Mouse (Mus musculus) liver, adult 2 months (tissue): ENCODE data around the gene Ndufa10. TPM values are rescaled to one million over a fixed set of nuclear protein-coding genes. Genes with fewer than 3 reads are reported as not detected.

Experiments
- DNase-seq: peaks from one replicate; pipeline ENCODE4 v3.0.0-alpha.2; 2011; ENCODE audit warnings: low read depth, low spot score; ENCODE audit errors: extremely low read depth
- H3K27ac ChIP-seq: fragments of 200-500 bp; replicated peaks from 2 replicates; pipeline ENCODE4 v1.5.1; 2012; ENCODE audit warnings: low read depth, mild to moderate bottlenecking, control low read depth, inconsistent platforms, low read length; ENCODE audit not compliant: insufficient read depth
- H3K27me3 ChIP-seq: fragments of 200-500 bp; 2 replicates; pipeline ENCODE4 v1.6.1; 2012; ENCODE audit warnings: mild to moderate bottlenecking, moderate library complexity, low read length, inconsistent platforms; ENCODE audit not compliant: control insufficient read depth, insufficient read depth
- H3K36me3 ChIP-seq: fragments of 200-500 bp; 2 replicates; pipeline ENCODE4 v1.6.1; 2012; ENCODE audit warnings: low read length, inconsistent platforms; ENCODE audit not compliant: control insufficient read depth, insufficient read depth
- H3K4me1 ChIP-seq: fragments of 200-500 bp; 2 replicates; pipeline ENCODE4 v1.6.1; 2011; ENCODE audit warnings: low read length; ENCODE audit not compliant: control insufficient read depth, insufficient read depth
- H3K4me3 ChIP-seq: fragments of 200-500 bp; 2 replicates; pipeline ENCODE4 v1.5.1; 2011; ENCODE audit warnings: low read depth, mild to moderate bottlenecking, control low read depth, low read length, moderate library complexity; ENCODE audit not compliant: insufficient read depth
- H3K79me2 ChIP-seq: fragments of 200-500 bp; 2 replicates; pipeline ENCODE4 v1.6.1; 2012; ENCODE audit warnings: inconsistent platforms, mild to moderate bottlenecking, low read length, moderate library complexity; ENCODE audit not compliant: control insufficient read depth, insufficient read depth
- H3K9ac ChIP-seq: fragments of 200-500 bp; 2 replicates; pipeline ENCODE4 v1.6.1; 2012; ENCODE audit warnings: low read depth, mild to moderate bottlenecking, control low read depth, inconsistent platforms, low read length
- CTCF ChIP-seq: fragments of 200-500 bp; IDR thresholded peaks from 2 replicates; pipeline ENCODE4 v1.5.1; 2011; ENCODE audit warnings: low read depth, low read length, control low read depth
- POLR2A ChIP-seq: fragments of 200-500 bp; IDR thresholded peaks from 2 replicates; pipeline ENCODE4 v1.6.1; 2011; ENCODE audit warnings: low read length, control low read depth; ENCODE audit not compliant: insufficient read depth; ENCODE audit errors: extremely low read depth
- WGBS: fragments of 180-500 bp; shearing (Covaris S2); methylation state at CpG from one replicate; pipeline ENCODE4 v1.1.7; 2018; 5-methylcytosine and 5-hydroxymethylcytosine counted together
- polyA plus RNA-seq: library from polyadenylated mRNA; depleted of rRNA; stranded (reverse); fragments of >200 nt; gene quantifications from 2 replicates; pipeline ENCODE4 v1.2.3, GENCODE M21; 2012
- total RNA-seq: library from RNA; depleted of rRNA; stranded (reverse); fragments of >200 nt; gene quantifications from 2 replicates; pipeline ENCODE4 v1.2.3, GENCODE M21; 2014

The Ndufa10 gene
- total and polyA plus RNA-seq, 2 experiments, result 111 to 143 TPM

DNA sequence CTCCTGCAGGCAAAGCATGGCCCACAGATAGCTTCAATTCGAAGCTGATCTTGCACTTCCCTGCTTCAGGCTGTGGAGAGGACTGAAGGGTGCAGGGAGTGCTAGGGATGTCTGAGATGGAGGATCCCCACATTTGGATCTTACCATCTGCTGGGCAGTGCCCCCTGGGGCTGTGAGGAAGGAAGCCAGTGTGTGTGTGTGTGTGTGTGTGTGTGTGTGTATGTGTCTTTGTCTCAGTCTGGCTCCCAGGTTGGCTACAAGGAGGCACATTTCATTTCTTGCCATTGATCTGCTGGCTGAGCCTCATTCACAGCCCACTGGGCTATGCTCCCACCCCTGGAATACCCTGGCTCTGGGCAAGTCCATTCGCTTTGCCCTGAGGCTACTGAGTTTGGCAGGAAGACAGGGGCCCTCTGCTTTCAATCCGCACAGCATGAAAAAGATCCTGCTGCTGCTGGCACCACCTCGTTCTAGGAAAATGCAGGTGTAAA, 36.8 kb downstream of the Ndufa10 start:
- Histone ChIP-seq H3K36me3 (peaks cover 12% of the 10 kb centered on the region; the same call in 1 of the 2 replicates), H3K4me3 (no peak overlapping the region), H3K79me2 (no peaks in the 10 kb centered on the region), H3K27me3 (no peaks in the 10 kb centered on the region), H3K9ac (no peak overlapping the region), H3K4me1 (no peaks in the 10 kb centered on the region), H3K27ac (no peak overlapping the region)
- DNase-seq, result no peak
- WGBS, result 72% methylated on average over 4 of the region's 4 CpGs
- TF ChIP-seq POLR2A (no peak), CTCF (no peak)

DNA sequence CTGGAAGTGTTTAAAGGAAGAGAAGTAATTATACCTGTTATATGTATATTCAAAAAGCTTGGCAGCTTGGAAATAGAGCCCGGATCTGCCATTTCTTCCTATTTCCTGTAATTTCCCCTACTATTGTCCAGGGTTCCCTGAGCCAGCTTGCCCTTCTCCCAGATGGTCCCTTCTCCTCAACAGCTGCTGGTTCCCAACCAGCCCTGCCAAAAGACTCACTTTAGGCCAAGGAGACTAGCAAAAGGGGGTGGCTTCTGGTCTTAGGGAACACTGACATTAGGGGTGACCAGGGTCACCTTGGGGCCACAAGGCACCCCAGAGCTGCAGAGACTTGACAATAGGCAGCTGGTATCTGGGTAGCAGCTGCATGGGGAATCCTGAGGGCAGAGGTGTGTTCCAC, 38.7 kb downstream of the Ndufa10 start:
- no peaks in the 10 kb centered on the region for H3K79me2 ChIP-seq
- H3K9ac ChIP-seq, result no peak overlapping the region
- H3K27me3 ChIP-seq, result no peaks in the 10 kb centered on the region
- 81% methylated on average over 1 of the region's 1 CpGs for WGBS
- no peak overlapping the region for H3K4me3 ChIP-seq
- H3K4me1 ChIP-seq, result no peaks in the 10 kb centered on the region
- H3K36me3 ChIP-seq, result 0 out of 2 replicates have a peak, but pooled peaks cover 2% of the 10 kb centered on the region
- TF ChIP-seq CTCF, result no peak
- no peak for TF ChIP-seq POLR2A
- H3K27ac ChIP-seq, result no peak overlapping the region
- DNase-seq, result no peak

DNA sequence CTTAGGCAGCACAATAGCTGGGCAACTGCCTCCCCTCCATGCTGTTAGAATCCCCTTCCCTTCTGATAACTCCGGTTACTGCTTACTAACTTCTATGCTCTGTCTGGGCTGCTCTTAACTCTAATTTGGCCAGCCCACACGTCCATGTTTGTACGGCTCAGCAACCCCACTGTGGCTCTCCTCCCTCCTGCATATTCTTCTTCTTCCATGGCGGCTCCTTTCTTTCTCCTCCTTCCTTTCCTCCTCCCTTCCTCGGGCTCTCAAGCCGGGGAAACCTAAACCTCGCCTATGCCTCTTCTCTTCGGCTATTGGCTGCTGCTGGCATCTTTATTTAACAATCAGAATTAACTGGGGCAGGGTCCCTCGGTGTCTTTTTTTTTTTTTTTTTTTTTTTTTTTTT, 40.9 kb downstream of the Ndufa10 start:
- no peak overlapping the region for H3K9ac ChIP-seq
- DNase-seq, result no peak

DNA sequence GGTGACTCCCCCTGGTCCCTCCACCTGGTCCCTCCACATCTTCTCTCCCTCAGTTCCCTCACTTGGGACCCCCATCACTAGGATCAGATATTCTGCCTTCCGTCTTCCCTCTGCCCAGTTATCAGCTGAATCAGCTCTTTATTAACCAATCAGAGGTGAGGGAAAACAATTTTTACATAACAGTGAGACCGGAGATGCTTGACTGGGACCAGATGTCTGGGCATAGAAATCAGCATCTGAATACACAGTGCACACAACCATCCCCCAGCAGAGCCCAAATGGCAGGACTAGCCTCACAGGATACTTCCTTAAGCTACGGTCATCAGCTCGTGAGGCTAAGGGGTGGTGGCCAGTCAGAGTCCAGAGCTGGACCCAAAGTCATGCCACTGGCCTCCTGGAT, 41.6 kb downstream of the Ndufa10 start:
- Histone ChIP-seq H3K36me3 (no peaks in the 10 kb centered on the region), H3K27ac (no peak overlapping the region), H3K79me2 (no peaks in the 10 kb centered on the region), H3K27me3 (no peaks in the 10 kb centered on the region), H3K4me1 (no peaks in the 10 kb centered on the region), H3K9ac (no peak overlapping the region), H3K4me3 (no peak overlapping the region)
- DNase-seq, result no peak
- no peak for TF ChIP-seq POLR2A
- no peak for TF ChIP-seq CTCF
- WGBS, result 70% methylated on average over 4 of the region's 4 CpGs

More for the DNA sequence above, 40.9 kb downstream of the Ndufa10 start:
- Histone ChIP-seq H3K4me1 (no peaks in the 10 kb centered on the region), H3K79me2 (no peaks in the 10 kb centered on the region), H3K36me3 (no peaks in the 10 kb centered on the region), H3K27me3 (no peaks in the 10 kb centered on the region), H3K4me3 (no peak overlapping the region), H3K27ac (no peak overlapping the region)
- 77% methylated on average over 9 of the region's 9 CpGs for WGBS
- TF ChIP-seq POLR2A (no peak), CTCF (no peak)

DNA sequence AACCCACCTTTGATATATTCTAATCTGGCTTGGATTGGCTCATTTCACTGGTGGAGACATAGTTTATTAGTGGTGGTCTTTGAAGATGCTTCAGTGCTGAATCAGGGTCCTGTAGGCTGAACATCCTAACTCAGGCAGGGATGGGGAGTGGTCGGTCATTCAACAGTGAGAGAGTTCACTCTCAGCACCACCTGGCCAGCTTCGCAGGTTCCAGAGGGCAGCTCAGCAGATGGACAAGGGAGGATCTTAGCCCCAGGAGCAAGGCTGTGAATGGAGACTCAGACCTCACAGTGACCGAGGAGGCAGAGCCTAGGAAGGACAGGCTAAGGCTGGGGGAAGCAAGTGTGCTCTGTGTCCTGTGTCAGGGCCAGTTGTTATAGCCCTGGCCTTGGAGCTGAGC, 42.2 kb downstream of the Ndufa10 start:
- Histone ChIP-seq H3K36me3 (no peaks in the 10 kb centered on the region), H3K4me3 (no peak overlapping the region), H3K79me2 (no peaks in the 10 kb centered on the region), H3K27me3 (no peaks in the 10 kb centered on the region), H3K9ac (no peak overlapping the region), H3K27ac (no peak overlapping the region), H3K4me1 (no peaks in the 10 kb centered on the region)
- TF ChIP-seq POLR2A, result no peak
- no peak for TF ChIP-seq CTCF
- DNase-seq, result no peak
- 74% methylated on average over 3 of the region's 3 CpGs for WGBS

DNA sequence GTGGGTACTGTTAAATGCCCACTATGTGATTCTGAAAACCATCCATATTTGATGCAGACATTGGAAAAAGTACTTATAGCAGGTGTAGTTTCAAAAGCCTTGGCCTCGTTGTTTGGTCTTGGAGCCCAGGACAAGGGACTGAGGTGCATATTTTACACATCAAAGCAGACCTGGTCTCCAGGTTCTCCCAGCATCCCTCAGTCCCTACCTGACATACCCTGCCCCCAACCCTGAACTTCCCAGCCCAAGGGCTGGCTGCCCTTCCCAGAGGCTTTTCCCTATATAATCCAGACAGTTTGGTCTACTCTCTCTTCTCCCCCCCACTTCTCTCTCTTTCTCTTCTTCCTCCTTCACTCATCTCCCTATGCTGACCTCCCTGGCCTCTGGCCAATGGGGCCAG, 42.7 kb downstream of the Ndufa10 start:
- Histone ChIP-seq H3K36me3 (no peaks in the 10 kb centered on the region), H3K4me1 (no peaks in the 10 kb centered on the region), H3K27ac (no peak overlapping the region), H3K4me3 (no peak overlapping the region), H3K79me2 (no peaks in the 10 kb centered on the region), H3K9ac (no peak overlapping the region), H3K27me3 (no peaks in the 10 kb centered on the region)
- DNase-seq, result no peak
- no peak for TF ChIP-seq CTCF
- no peak for TF ChIP-seq POLR2A
- 96% methylated on average over 1 of the region's 1 CpGs for WGBS
